Mouse (Mus musculus) kidney, adult 8-10 months (tissue): ENCODE measurements around the gene Agpat1.
A peak's percentile ranks its signal among the peaks of the same experiment; 100 is the strongest.

Source experiments
- DNase-seq, 2 experiments: peaks; one replicate each; pipeline ENCODE4 v3.0.0; 2022

The Agpat1 gene

GRCm38 (mm10) chr17:34586796-34587422 is 17.2 kb upstream of the Agpat1 start:
- peak; percentile 79 to 81 for DNase-seq

GRCm38 (mm10) chr17:34587423-34587811 is 16.6 kb upstream of the Agpat1 start:
- peak; percentile 96 to 97 for DNase-seq

GRCm38 (mm10) chr17:34587814-34588213 is 16.2 kb upstream of the Agpat1 start:
- DNase-seq: no peak

GRCm38 (mm10) chr17:34588767-34589166 is 15.3 kb upstream of the Agpat1 start:
- DNase-seq: no peak

GRCm38 (mm10) chr17:34589206-34589605 is 14.9 kb upstream of the Agpat1 start:
- DNase-seq: no peak

GRCm38 (mm10) chr17:34589681-34590101 is 14.4 kb upstream of the Agpat1 start, which contains the start of gene Gpsm3:
TSS of gene Gpsm3 (plus strand) at chr17:34589806.
- no peak for DNase-seq

- no peak for DNase-seq
Observed at GRCm38 (mm10) chr17:34590154-34590987, 13.7 kb upstream of the Agpat1 start.

GRCm38 (mm10) chr17:34591029-34591993 is 12.8 kb upstream of the Agpat1 start, which contains the start of gene Pbx2:
TSS of gene Pbx2 (plus strand) at chr17:34591266.
- DNase-seq: no peak

- DNase-seq: peak; percentile 79 to 85
Observed at GRCm38 (mm10) chr17:34591994-34592375, 12.1 kb upstream of the Agpat1 start.

- no peak for DNase-seq
Observed at GRCm38 (mm10) chr17:34592581-34593549, 11.2 kb upstream of the Agpat1 start.

- no peak for DNase-seq
Observed at GRCm38 (mm10) chr17:34593752-34594525, 10.1 kb upstream of the Agpat1 start.

GRCm38 (mm10) chr17:34596098-34596497 is 8.0 kb upstream of the Agpat1 start:
- no peak for DNase-seq

- no peak for DNase-seq
Observed at GRCm38 (mm10) chr17:34597566-34598095, 6.4 kb upstream of the Agpat1 start, which contains the start of gene Ager. TSS of gene Ager (plus strand) at chr17:34597862.

- DNase-seq: no peak
Observed at GRCm38 (mm10) chr17:34599891-34600290, 4.2 kb upstream of the Agpat1 start.

- DNase-seq: no peak
Observed at GRCm38 (mm10) chr17:34601796-34602195, 2.3 kb upstream of the Agpat1 start.

GRCm38 (mm10) chr17:34603375-34604060 is 544 bp upstream of the Agpat1 start, which contains the start of gene Rnf5:
TSS of gene Rnf5 (minus strand) at chr17:34603690.
- DNase-seq: peak; percentile 100

- DNase-seq: peak; percentile 84 to 90
Observed at GRCm38 (mm10) chr17:34604511-34605237, 612 bp downstream of the Agpat1 start.

GRCm38 (mm10) chr17:34605609-34606008 is 1.5 kb downstream of the Agpat1 start:
- peak; percentile 96 to 98 for DNase-seq
